Mouse (Mus musculus) CD4-positive naive resting alpha-beta T cell, adult 57 days (primary cell): ENCODE measurements around the gene Zfp593. TPM values are rescaled to one million over a fixed set of nuclear protein-coding genes. Genes with fewer than 3 reads are reported as not detected.

Experiments used
- total RNA-seq: library from RNA; stranded (reverse); gene quantifications from one replicate; pipeline ENCODE4 v1.2.4, GENCODE M21; 2023

Zfp593 gene
- 23.0 TPM for total RNA-seq

GRCm38 (mm10) chr4:134245148-134245843 lies at the start of gene Zfp593:
Zfp593 (minus strand) TSS chr4:134245592.

GRCm38 (mm10) chr4:134287575-134288025 lies 42.2 kb upstream of the Zfp593 start, which contains the start of gene Pdik1l:
Pdik1l (minus strand) TSS chr4:134287895.

GRCm38 (mm10) chr4:134253722-134254324 lies 8.4 kb upstream of the Zfp593 start, which contains the start of gene Grrp1:
Grrp1 (minus strand) TSS chr4:134254106.

GRCm38 (mm10) chr4:134246719-134247258 lies 1.4 kb upstream of the Zfp593 start, which contains the start of gene Gm30191:
Gm30191 (plus strand) TSS chr4:134246935.

GRCm38 (mm10) chr4:134243516-134244250 lies 1.7 kb downstream of the Zfp593 start, which contains the start of gene E130218I03Rik:
E130218I03Rik (plus strand) TSS chr4:134243662.

GRCm38 (mm10) chr4:134238279-134238651 lies 7.1 kb downstream of the Zfp593 start, which contains the start of gene Cnksr1:
Cnksr1 (minus strand) TSS chr4:134238399.

GRCm38 (mm10) chr4:134227194-134227593 lies 18.2 kb downstream of the Zfp593 start, which contains the start of gene Catsper4:
Catsper4 (minus strand) TSS chr4:134227383.

GRCm38 (mm10) chr4:134202904-134203303 lies 42.5 kb downstream of the Zfp593 start, which contains the start of gene Gm7534:
Gm7534 (minus strand) TSS chr4:134203004.

Other genes with a start within 250 kb of the Zfp593 start
- 27.0 TPM for gene Dhdds, start 244.7 kb downstream of the Zfp593 start, total RNA-seq
- gene Lin28a, start 226.8 kb downstream of the Zfp593 start, total RNA-seq, result not detected
- gene Zfp683, start 191.8 kb downstream of the Zfp593 start, total RNA-seq, result 0.80 TPM
- 13.0 TPM for gene Crybg2, start 184.8 kb downstream of the Zfp593 start, total RNA-seq
- gene Cd52, start 150.5 kb downstream of the Zfp593 start, total RNA-seq, result 1,000 TPM
- gene Ubxn11, start 143.0 kb downstream of the Zfp593 start, total RNA-seq, result 69.4 TPM
- gene Sh3bgrl3, start 116.8 kb downstream of the Zfp593 start, total RNA-seq, result 438 TPM
- gene Cep85, start 58.5 kb downstream of the Zfp593 start, total RNA-seq, result 25.1 TPM
- gene Gm7534, start 42.6 kb downstream of the Zfp593 start, total RNA-seq, result not detected
- not detected for gene Catsper4, start 18.2 kb downstream of the Zfp593 start, total RNA-seq
- gene Cnksr1, start 7.2 kb downstream of the Zfp593 start, total RNA-seq, result 0.62 TPM
- not detected for gene E130218I03Rik, start 1.9 kb downstream of the Zfp593 start, total RNA-seq
- not detected for gene Gm30191, start 1.3 kb upstream of the Zfp593 start, total RNA-seq
- gene Grrp1, start 8.5 kb upstream of the Zfp593 start, total RNA-seq, result not detected
- 15.4 TPM for gene Pdik1l, start 42.3 kb upstream of the Zfp593 start, total RNA-seq
- not detected for gene Trim63, start 69.5 kb upstream of the Zfp593 start, total RNA-seq
- gene Slc30a2, start 97.6 kb upstream of the Zfp593 start, total RNA-seq, result not detected
- gene Extl1, start 138.3 kb upstream of the Zfp593 start, total RNA-seq, result 1.1 TPM
- 3.2 TPM for gene Pafah2, start 150.7 kb upstream of the Zfp593 start, total RNA-seq
- 43.3 TPM for gene Stmn1, start 222.7 kb upstream of the Zfp593 start, total RNA-seq